ENCODE assay signal across 13 mouse cellular contexts in genomic region chr1:75247071-75247930, GRCm38 (mm10). TPM values are rescaled to one million over a fixed set of nuclear protein-coding genes. Genes with fewer than 3 reads are reported as not detected.
DNase-seq lines count a peak whose midpoint lies in the region; ATAC-seq and TF ChIP-seq lines count a peak whose summit lies in the region.
"Had no signal": no experiment of that assay in that cellular context is flagged by ENCODE, and none has a peak within 500 bp of the region (broad histone marks: within the 10 kb centered on the region; RNA-seq: fewer than 3 reads in every experiment).

No protein-coding gene starts in this region.

- 77% methylated on average over 16 of the region's 16 CpGs for WGBS in kidney, embryonic 15.5 days
- 80% methylated on average over 16 of the region's 16 CpGs for WGBS in kidney, adult 2 months
- 80% methylated on average over 16 of the region's 16 CpGs for WGBS in hindbrain, embryonic 16.5 days
- WGBS in liver, embryonic 11.5 days, result 82% methylated on average over 16 of the region's 16 CpGs

- no peak for TF ChIP-seq CTCF in kidney, adult 2 months (conservative IDR thresholded peaks at IDR 0.05; ENCODE audit: insufficient read depth, insufficient read length, low read depth, low read length)
- TF ChIP-seq CTCF in E14TG2a.4 (conservative IDR thresholded peaks at IDR 0.05; ENCODE audit: low read length), result no peak

- H3K4me1 ChIP-seq in kidney, embryonic 15.5 days, result peaks cover 26% of the 10 kb centered on the region
- no peaks in the 10 kb centered on the region for H3K4me1 ChIP-seq in kidney, adult 2 months (ENCODE audit: control insufficient read depth, insufficient read depth, low read length)
- H3K4me1 ChIP-seq in E14TG2a.4 (replicated peaks; ENCODE audit: low read depth, low read length), result peaks cover 71% of the 10 kb centered on the region
- no peaks in the 10 kb centered on the region; the same call in none of the 2 replicates for H3K4me1 ChIP-seq in hindbrain, embryonic 16.5 days (ENCODE audit: control insufficient read depth, insufficient read depth, low read depth, low read length)
- peaks cover 12% of the 10 kb centered on the region for H3K4me1 ChIP-seq in liver, embryonic 11.5 days (replicated peaks; ENCODE audit: control insufficient read depth, insufficient read depth, low read length)

- ATAC-seq in kidney, embryonic 15.5 days (replicated peaks; ENCODE audit: low FRiP score), result no peak
- no peak for ATAC-seq in hindbrain, embryonic 16.5 days
- no peak for ATAC-seq in liver, embryonic 11.5 days (replicated peaks; ENCODE audit: low FRiP score)
- ATAC-seq: liver, embryonic 12.5 days had no signal

- TF ChIP-seq POLR2A in kidney, adult 2 months (IDR thresholded peaks at IDR 0.05; ENCODE audit: low read depth, low read length), result no peak

- H3K9ac ChIP-seq in kidney, embryonic 15.5 days, result peak overlapping the region; percentile 26; the same call in 1 of the 2 replicates
- H3K9ac ChIP-seq in hindbrain, embryonic 16.5 days (ENCODE audit: low read depth, low read length), result peak overlapping the region; percentile 3; the same call in 1 of the 2 replicates
- H3K9ac ChIP-seq in liver, embryonic 11.5 days (ENCODE audit: low read depth, low read length), result no peak overlapping the region
- H3K9ac ChIP-seq: liver, embryonic 12.5 days had no signal

- H3K27ac ChIP-seq in kidney, embryonic 15.5 days, result 0 out of 2 replicates have a peak overlapping the region, but pooled peaks have one; percentile 60
- no peak overlapping the region for H3K27ac ChIP-seq in kidney, adult 2 months (ENCODE audit: insufficient read depth, low read depth, low read length)
- H3K27ac ChIP-seq in hindbrain, embryonic 16.5 days (ENCODE audit: low read depth, low read length), result no peak overlapping the region
- H3K27ac ChIP-seq in liver, embryonic 11.5 days (ENCODE audit: low read depth, low read length), result no peak overlapping the region

- H3K4me3 ChIP-seq in kidney, embryonic 15.5 days (replicated peaks), result no peak overlapping the region
- H3K4me3 ChIP-seq in kidney, adult 2 months (ENCODE audit: insufficient read depth, low read depth, low read length), result no peak overlapping the region
- H3K4me3 ChIP-seq in E14TG2a.4 (replicated peaks; ENCODE audit: low read length), result peak overlapping the region; percentile 29; the same call in 1 of the 2 replicates
- no peak overlapping the region for H3K4me3 ChIP-seq in hindbrain, embryonic 16.5 days (ENCODE audit: low read length)
- H3K4me3 ChIP-seq in liver, embryonic 11.5 days (ENCODE audit: low read depth, low read length), result no peak overlapping the region
- H3K4me3 ChIP-seq: erythroblast, embryonic 14.5 days; liver, embryonic 12.5 days had no signal

- peak; percentile 56 to 61 for DNase-seq in cerebellum, postnatal 10 days
- no peak for DNase-seq in cerebellum, postnatal 36 days
- DNase-seq in kidney, adult 2 months, result no peak
- no peak for DNase-seq in liver, embryonic 11.5 days (ENCODE audit: low spot score)
- no peak for DNase-seq in frontal cortex, adult 2 months (ENCODE audit: extremely low spot score in 1 of 2, low spot score in 1 of 2)
- DNase-seq: right cerebral cortex, adult 18-20 months had no signal

- H3K36me3 ChIP-seq in kidney, embryonic 15.5 days, result peaks cover 15% of the 10 kb centered on the region; the same call in 1 of the 2 replicates
- no peaks in the 10 kb centered on the region for H3K36me3 ChIP-seq in kidney, adult 2 months (ENCODE audit: control insufficient read depth, insufficient read depth, low read length)
- peaks cover 24% of the 10 kb centered on the region for H3K36me3 ChIP-seq in E14TG2a.4 (ENCODE audit: insufficient read depth, low read length)
- peaks cover 6% of the 10 kb centered on the region for H3K36me3 ChIP-seq in hindbrain, embryonic 16.5 days (ENCODE audit: control insufficient read depth, insufficient read depth, low read length)
- H3K36me3 ChIP-seq in liver, embryonic 11.5 days (ENCODE audit: control insufficient read depth, insufficient read depth, low read length), result no peaks in the 10 kb centered on the region; the same call in 1 of the 2 replicates

- H3K4me2 ChIP-seq in kidney, embryonic 15.5 days, result no peak overlapping the region
- no peak overlapping the region for H3K4me2 ChIP-seq in hindbrain, embryonic 16.5 days (ENCODE audit: low read length)
- no peak overlapping the region for H3K4me2 ChIP-seq in liver, embryonic 11.5 days
- H3K4me2 ChIP-seq: liver, embryonic 12.5 days had no signal

- H3K9me3 ChIP-seq in kidney, embryonic 15.5 days (replicated peaks), result no peaks in the 10 kb centered on the region
- no peaks in the 10 kb centered on the region for H3K9me3 ChIP-seq in E14TG2a.4 (ENCODE audit: low read length)
- H3K9me3 ChIP-seq in hindbrain, embryonic 16.5 days (ENCODE audit: control insufficient read depth, low read length), result no peaks in the 10 kb centered on the region
- H3K9me3 ChIP-seq in liver, embryonic 11.5 days (ENCODE audit: control insufficient read depth, low read length), result no peaks in the 10 kb centered on the region
- H3K9me3 ChIP-seq: liver, embryonic 12.5 days had no signal

- H3K27me3 ChIP-seq in kidney, embryonic 15.5 days, result peaks cover 2% of the 10 kb centered on the region; the same call in 1 of the 2 replicates
- no peaks in the 10 kb centered on the region for H3K27me3 ChIP-seq in kidney, adult 2 months (replicated peaks; ENCODE audit: control insufficient read depth, insufficient read depth, low read length)
- H3K27me3 ChIP-seq in E14TG2a.4 (ENCODE audit: insufficient read depth, low read length), result peaks cover 1% of the 10 kb centered on the region; the same call in 1 of the 2 replicates
- no peaks in the 10 kb centered on the region for H3K27me3 ChIP-seq in hindbrain, embryonic 16.5 days (replicated peaks; ENCODE audit: control insufficient read depth, insufficient read depth, low read length)
- H3K27me3 ChIP-seq in liver, embryonic 11.5 days (replicated peaks; ENCODE audit: control insufficient read depth, insufficient read depth, low read length), result no peaks in the 10 kb centered on the region; the same call in 1 of the 2 replicates

RNA-seq across cellular contexts. Expression of gene Dnajb2, which starts 11.1 kb away (rescaled TPM):
- polyA plus RNA-seq in kidney, embryonic 15.5 days (2015; fragmentation: Nextera tagmentation; extraction: Ambion mirVana), result 33.8 and 38.6 TPM in 2 replicates
- polyA plus RNA-seq in kidney, adult 2 months (2012; rRNA removed), result 41.1 and 42.6 TPM in 2 replicates
- 86.3 and 98.0 TPM in 2 replicates for polyA plus RNA-seq in hindbrain, embryonic 16.5 days (2015; fragmentation: Nextera tagmentation; extraction: Ambion mirVana)
- polyA plus RNA-seq in liver, embryonic 11.5 days (2014; fragmentation: Nextera tagmentation; extraction: Ambion mirVana), result 13.6 and 17.5 TPM in 2 replicates
- polyA plus RNA-seq in frontal cortex, adult 2 months (2012; rRNA removed), result 78.7 and 90.5 TPM in 2 replicates

RNA-seq across cellular contexts. Expression of gene A630095N17Rik, which starts 15.4 kb away (rescaled TPM):
- polyA plus RNA-seq in kidney, embryonic 15.5 days (2015; fragmentation: Nextera tagmentation; extraction: Ambion mirVana), result not detected in 2 replicates
- polyA plus RNA-seq in kidney, adult 2 months (2012; rRNA removed), result not detected in 2 replicates
- 0.26 TPM in 1 of 2 replicates, not detected in the other for polyA plus RNA-seq in hindbrain, embryonic 16.5 days (2015; fragmentation: Nextera tagmentation; extraction: Ambion mirVana)
- not detected in 2 replicates for polyA plus RNA-seq in liver, embryonic 11.5 days (2014; fragmentation: Nextera tagmentation; extraction: Ambion mirVana)
- polyA plus RNA-seq in frontal cortex, adult 2 months (2012; rRNA removed), result not detected in 2 replicates
- polyA plus RNA-seq: C2C12; erythroblast, embryonic 14.5 days; intestine, embryonic 14.5 days; liver, embryonic 12.5 days had no signal

RNA-seq across cellular contexts. Expression of gene Ptprn, which starts 17.0 kb away (rescaled TPM):
- polyA plus RNA-seq in kidney, embryonic 15.5 days (2015; fragmentation: Nextera tagmentation; extraction: Ambion mirVana), result 0.48 and 2.3 TPM in 2 replicates
- polyA plus RNA-seq in kidney, adult 2 months (2012; rRNA removed), result 0.53 and 0.81 TPM in 2 replicates
- 36.9 and 40.6 TPM in 2 replicates for polyA plus RNA-seq in hindbrain, embryonic 16.5 days (2015; fragmentation: Nextera tagmentation; extraction: Ambion mirVana)
- polyA plus RNA-seq in liver, embryonic 11.5 days (2014; fragmentation: Nextera tagmentation; extraction: Ambion mirVana), result 0.55 and 1.0 TPM in 2 replicates
- 384 and 412 TPM in 2 replicates for polyA plus RNA-seq in frontal cortex, adult 2 months (2012; rRNA removed)
- polyA plus RNA-seq: erythroblast, embryonic 14.5 days had no signal

RNA-seq across cellular contexts. Expression of gene Tuba4a, which starts 27.6 kb away (rescaled TPM):
- 63.8 and 64.3 TPM in 2 replicates for polyA plus RNA-seq in kidney, embryonic 15.5 days (2015; fragmentation: Nextera tagmentation; extraction: Ambion mirVana)
- polyA plus RNA-seq in kidney, adult 2 months (2012; rRNA removed), result 213 and 301 TPM in 2 replicates
- polyA plus RNA-seq in hindbrain, embryonic 16.5 days (2015; fragmentation: Nextera tagmentation; extraction: Ambion mirVana), result 45.5 and 74.1 TPM in 2 replicates
- 282 and 298 TPM in 2 replicates for polyA plus RNA-seq in liver, embryonic 11.5 days (2014; fragmentation: Nextera tagmentation; extraction: Ambion mirVana)
- 358 and 465 TPM in 2 replicates for polyA plus RNA-seq in frontal cortex, adult 2 months (2012; rRNA removed)

RNA-seq across cellular contexts. Expression of gene Resp18, which starts 30.9 kb away (rescaled TPM):
- polyA plus RNA-seq in kidney, embryonic 15.5 days (2015; fragmentation: Nextera tagmentation; extraction: Ambion mirVana), result 1.5 and 10.1 TPM in 2 replicates
- 0.24 and 0.41 TPM in 2 replicates for polyA plus RNA-seq in kidney, adult 2 months (2012; rRNA removed)
- polyA plus RNA-seq in hindbrain, embryonic 16.5 days (2015; fragmentation: Nextera tagmentation; extraction: Ambion mirVana), result 251 and 327 TPM in 2 replicates
- 0.40 TPM in 1 of 2 replicates, not detected in the other for polyA plus RNA-seq in liver, embryonic 11.5 days (2014; fragmentation: Nextera tagmentation; extraction: Ambion mirVana)
- 118 and 120 TPM in 2 replicates for polyA plus RNA-seq in frontal cortex, adult 2 months (2012; rRNA removed)
- polyA plus RNA-seq: C2C12; erythroblast, embryonic 14.5 days had no signal

Comparison
In these comparisons a context has a peak if more than half of its experiments do, and no peak if none do; other contexts are left out.
1. DNase-seq: peak in cerebellum, postnatal 10 days (2 of 2); none in cerebellum, postnatal 36 days (0 of 2), kidney, adult 2 months (single experiment), liver, embryonic 11.5 days (single experiment) and frontal cortex, adult 2 months (0 of 2).
2. RNA of gene Ptprn, which starts 17.0 kb away (polyA plus RNA-seq): 384 to 412 TPM in frontal cortex, adult 2 months and 36.9 to 40.6 TPM in hindbrain, embryonic 16.5 days; 0.48 to 2.3 TPM in kidney, embryonic 15.5 days, 0.55 to 1.0 TPM in liver, embryonic 11.5 days and 0.53 to 0.81 TPM in kidney, adult 2 months; every median in the first group is over 10 times any median in the second.